Mouse (Mus musculus): ENCODE results near the gene Cdca7. TPM values are rescaled to one million over a fixed set of nuclear protein-coding genes. Genes with fewer than 3 reads are reported as not detected.

Gene Cdca7
- total and polyA plus RNA-seq, 2 experiments from 2014 or later, result 3.2 to 14.5 TPM

DNA sequence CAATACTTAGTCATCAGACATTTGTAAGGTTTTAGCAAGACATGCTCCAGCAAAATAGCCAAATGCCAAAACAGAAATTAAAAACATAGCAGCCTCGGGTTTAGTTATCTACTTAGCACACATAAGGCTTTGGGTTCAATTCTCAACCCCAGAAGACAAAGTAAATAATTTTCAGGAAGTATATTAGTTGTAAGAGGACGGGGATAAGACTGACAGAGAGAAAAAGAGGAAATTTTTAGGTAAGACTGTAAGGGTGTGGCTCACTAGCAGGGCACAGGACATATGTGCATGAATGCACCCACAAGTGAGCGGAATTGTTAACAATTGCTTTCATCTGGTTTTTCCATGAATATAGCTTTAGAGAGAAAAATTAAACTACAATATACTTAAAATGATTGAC, 32.0 kb upstream of the Cdca7 start:
- H3K27ac ChIP-seq (ENCODE audit: low read depth, low read length), result no peak overlapping the region
- H3K4me3 ChIP-seq (ENCODE audit: low read depth, low read length), result no peak overlapping the region
- H3K36me3 ChIP-seq (ENCODE audit: insufficient read depth, low read length), result no peaks in the 10 kb centered on the region
- 86% methylated on average over 3 of the region's 3 CpGs for WGBS
- no peaks in the 10 kb centered on the region for H3K27me3 ChIP-seq (ENCODE audit: insufficient read depth, low read length)
- TF ChIP-seq CTCF (IDR thresholded peaks at IDR 0.05), result no peak
- DNase-seq (ENCODE audit: low spot score) (no peak), ATAC-seq (ENCODE audit: low FRiP score) (no peak)
- no peak overlapping the region for H3K9ac ChIP-seq (replicated peaks; ENCODE audit: low read length, poor library complexity, severe bottlenecking)
- no peaks in the 10 kb centered on the region for H3K9me3 ChIP-seq (ENCODE audit: low read length)
- H3K4me1 ChIP-seq (ENCODE audit: insufficient read depth, low read length), result no peaks in the 10 kb centered on the region
- no peak overlapping the region for H3K4me2 ChIP-seq (ENCODE audit: low read depth, low read length, poor library complexity, severe bottlenecking)

DNA sequence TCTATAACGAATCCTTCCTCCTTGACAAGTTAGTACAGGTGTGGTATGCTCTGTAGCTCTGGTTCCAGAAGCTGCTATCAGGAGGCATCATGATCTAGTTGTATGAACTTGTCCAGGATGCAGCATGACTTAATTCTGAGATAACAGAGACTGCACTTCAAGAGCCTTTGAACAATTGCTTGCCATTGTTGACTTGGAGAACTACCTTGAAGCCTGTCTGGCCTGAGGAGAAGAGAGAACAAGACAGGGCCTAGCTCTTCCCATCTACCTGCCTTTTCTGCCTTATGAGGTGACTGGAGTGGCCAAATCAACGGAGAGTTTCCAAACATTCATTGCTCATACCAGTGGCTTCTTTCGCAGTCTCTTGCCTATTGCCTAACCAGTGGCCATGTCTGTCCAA, 29.9 kb upstream of the Cdca7 start:
- TF ChIP-seq CTCF (IDR thresholded peaks at IDR 0.05), result no peak
- H3K4me1 ChIP-seq (ENCODE audit: insufficient read depth, low read length), result no peaks in the 10 kb centered on the region

DNA sequence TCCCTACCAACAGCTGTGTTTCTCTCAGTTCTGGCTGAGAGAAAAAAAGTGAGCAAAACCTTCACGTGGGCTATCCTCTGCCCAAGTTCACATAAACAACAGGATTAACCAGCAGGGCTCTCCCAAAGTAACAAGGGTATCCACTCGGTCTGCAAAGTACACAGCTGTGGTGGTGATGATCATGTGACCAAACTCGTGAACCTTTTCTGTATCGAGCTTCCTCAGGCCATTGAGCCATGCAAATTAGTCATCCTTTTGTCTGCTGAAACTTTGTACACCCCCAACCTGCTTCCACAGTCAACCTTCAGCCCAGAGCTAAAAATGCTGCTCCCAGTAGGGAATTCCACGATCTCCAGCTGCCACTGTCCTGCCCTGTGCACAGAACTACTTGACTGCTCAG, 29.3 kb upstream of the Cdca7 start:
- Histone ChIP-seq H3K9ac (replicated peaks; ENCODE audit: low read length, poor library complexity, severe bottlenecking) (no peak overlapping the region), H3K4me3 (ENCODE audit: low read depth, low read length) (no peak overlapping the region), H3K27ac (ENCODE audit: low read depth, low read length) (no peak overlapping the region), H3K9me3 (ENCODE audit: low read length) (no peaks in the 10 kb centered on the region), H3K4me1 (ENCODE audit: insufficient read depth, low read length) (no peaks in the 10 kb centered on the region), H3K4me2 (ENCODE audit: low read depth, low read length, poor library complexity, severe bottlenecking) (no peak overlapping the region), H3K36me3 (ENCODE audit: insufficient read depth, low read length) (no peaks in the 10 kb centered on the region), H3K27me3 (ENCODE audit: insufficient read depth, low read length) (no peaks in the 10 kb centered on the region)
- 17% methylated on average over 5 of the region's 5 CpGs for WGBS
- ATAC-seq (ENCODE audit: low FRiP score) (no peak), DNase-seq (ENCODE audit: low spot score) (no peak)
- no peak for TF ChIP-seq CTCF (IDR thresholded peaks at IDR 0.05)

More for the DNA sequence above, 29.9 kb upstream of the Cdca7 start:
- no peak for DNase-seq (ENCODE audit: low spot score)
- Histone ChIP-seq H3K9ac (replicated peaks; ENCODE audit: low read length, poor library complexity, severe bottlenecking) (no peak overlapping the region), H3K27ac (ENCODE audit: low read depth, low read length) (no peak overlapping the region), H3K4me2 (ENCODE audit: low read depth, low read length, poor library complexity, severe bottlenecking) (no peak overlapping the region), H3K4me3 (ENCODE audit: low read depth, low read length) (no peak overlapping the region), H3K27me3 (ENCODE audit: insufficient read depth, low read length) (no peaks in the 10 kb centered on the region), H3K9me3 (ENCODE audit: low read length) (no peaks in the 10 kb centered on the region), H3K36me3 (ENCODE audit: insufficient read depth, low read length) (no peaks in the 10 kb centered on the region)
- no peak for ATAC-seq (ENCODE audit: low FRiP score)
- 92% methylated on average over 3 of the region's 3 CpGs for WGBS

DNA sequence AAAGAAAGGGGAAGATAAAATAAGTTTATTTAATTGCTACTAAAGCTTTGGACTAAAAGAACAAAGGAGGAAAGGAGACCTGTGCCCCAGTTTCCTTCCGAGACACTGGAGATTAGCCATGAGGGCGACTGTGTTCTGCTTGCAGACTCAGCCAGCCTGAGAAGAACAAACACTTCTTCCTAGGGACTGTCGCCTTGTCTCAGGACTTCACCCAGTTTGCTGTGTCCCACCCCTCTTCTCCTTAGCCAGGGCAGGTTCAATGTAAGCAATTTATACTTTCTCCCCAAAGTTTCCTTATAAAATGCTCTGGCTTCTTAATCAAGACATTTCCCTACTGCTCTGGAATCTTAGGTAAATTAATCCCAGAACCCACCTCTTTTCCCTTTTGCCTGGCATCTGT, 22.4 kb upstream of the Cdca7 start:
- Histone ChIP-seq H3K4me2 (ENCODE audit: low read depth, low read length, poor library complexity, severe bottlenecking) (no peak overlapping the region), H3K9me3 (ENCODE audit: low read length) (no peaks in the 10 kb centered on the region), H3K27me3 (ENCODE audit: insufficient read depth, low read length) (no peaks in the 10 kb centered on the region), H3K9ac (replicated peaks; ENCODE audit: low read length, poor library complexity, severe bottlenecking) (no peak overlapping the region), H3K4me1 (ENCODE audit: insufficient read depth, low read length) (no peaks in the 10 kb centered on the region), H3K36me3 (ENCODE audit: insufficient read depth, low read length) (no peaks in the 10 kb centered on the region), H3K27ac (ENCODE audit: low read depth, low read length) (no peak overlapping the region), H3K4me3 (ENCODE audit: low read depth, low read length) (no peak overlapping the region)
- WGBS, result 49% methylated on average over 3 of the region's 3 CpGs
- ATAC-seq (ENCODE audit: low FRiP score) (no peak), DNase-seq (ENCODE audit: low spot score) (no peak)
- TF ChIP-seq CTCF (IDR thresholded peaks at IDR 0.05), result no peak

DNA sequence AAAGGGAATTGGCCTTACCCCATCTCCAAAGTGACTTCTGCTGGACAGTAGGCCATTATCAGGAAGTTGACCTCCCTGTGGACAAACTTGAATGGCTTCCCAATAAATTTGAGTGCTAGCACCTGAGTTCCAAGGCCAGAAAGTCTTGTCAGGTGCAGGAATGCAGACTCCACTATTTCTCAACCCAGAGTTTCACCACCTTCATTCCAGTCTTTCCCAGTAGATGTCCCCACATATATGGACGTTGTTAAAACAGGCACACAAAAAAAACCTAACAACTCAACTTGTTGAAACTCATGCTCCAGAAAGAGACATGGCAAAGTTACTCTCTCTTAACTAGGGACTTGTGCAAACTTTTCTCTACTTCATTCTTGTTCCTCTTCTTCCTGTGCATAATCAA, 19.8 kb upstream of the Cdca7 start:
- no peaks in the 10 kb centered on the region for H3K9me3 ChIP-seq (ENCODE audit: low read length)
- no peak for TF ChIP-seq CTCF (IDR thresholded peaks at IDR 0.05)
- H3K36me3 ChIP-seq (ENCODE audit: insufficient read depth, low read length), result no peaks in the 10 kb centered on the region
- no peaks in the 10 kb centered on the region for H3K27me3 ChIP-seq (ENCODE audit: insufficient read depth, low read length)
- WGBS, result 86% methylated on average over 1 of the region's 1 CpGs
- no peak overlapping the region for H3K4me3 ChIP-seq (ENCODE audit: low read depth, low read length)
- H3K27ac ChIP-seq (ENCODE audit: low read depth, low read length), result no peak overlapping the region
- H3K4me1 ChIP-seq (ENCODE audit: insufficient read depth, low read length), result no peaks in the 10 kb centered on the region
- DNase-seq (ENCODE audit: low spot score) (no peak), ATAC-seq (ENCODE audit: low FRiP score) (no peak)
- no peak overlapping the region for H3K9ac ChIP-seq (replicated peaks; ENCODE audit: low read length, poor library complexity, severe bottlenecking)
- H3K4me2 ChIP-seq (ENCODE audit: low read depth, low read length, poor library complexity, severe bottlenecking), result no peak overlapping the region

DNA sequence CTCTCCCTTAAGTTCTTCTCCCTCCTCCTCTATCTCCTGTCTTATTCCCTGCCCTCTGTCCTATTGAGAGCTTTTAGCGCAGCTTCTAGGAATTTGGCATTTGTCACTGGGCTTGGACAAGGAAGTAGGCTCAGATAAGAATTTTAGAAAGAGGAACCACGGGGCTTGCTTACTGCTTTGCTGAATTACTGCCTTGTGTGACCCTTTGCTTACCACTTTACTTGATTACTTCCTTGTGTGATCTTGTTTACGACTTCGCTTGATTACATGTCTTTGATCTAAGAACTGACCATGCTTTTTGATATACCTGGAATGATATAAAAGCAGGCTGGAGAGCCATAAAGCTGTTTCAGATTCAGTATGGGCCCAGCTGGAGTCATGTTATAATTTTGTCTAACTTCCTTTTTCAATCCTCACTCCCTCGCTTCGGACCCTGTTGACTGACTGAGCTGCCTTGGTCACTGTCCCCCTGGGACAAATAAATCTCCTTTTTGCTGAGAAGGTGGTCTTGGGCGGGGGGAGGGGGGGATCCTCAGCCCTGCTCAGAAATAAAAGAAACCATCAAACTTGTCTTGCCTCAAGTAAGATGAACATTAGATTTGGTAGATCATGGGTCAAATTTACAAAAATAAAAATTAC, 11.5 kb upstream of the Cdca7 start:
- TF ChIP-seq CTCF (IDR thresholded peaks at IDR 0.05), result no peak
- 83% methylated on average over 7 of the region's 7 CpGs for WGBS
- no peaks in the 10 kb centered on the region for H3K9me3 ChIP-seq (ENCODE audit: low read length)
- H3K9ac ChIP-seq (replicated peaks; ENCODE audit: low read length, poor library complexity, severe bottlenecking), result no peak overlapping the region
- ATAC-seq (ENCODE audit: low FRiP score), result no peak
- H3K4me3 ChIP-seq (ENCODE audit: low read depth, low read length), result no peak overlapping the region
- no peaks in the 10 kb centered on the region for H3K27me3 ChIP-seq (ENCODE audit: insufficient read depth, low read length)
- no peak overlapping the region for H3K4me2 ChIP-seq (ENCODE audit: low read depth, low read length, poor library complexity, severe bottlenecking)
- DNase-seq (ENCODE audit: low spot score), result no peak
- no peaks in the 10 kb centered on the region for H3K4me1 ChIP-seq (ENCODE audit: insufficient read depth, low read length)
- H3K27ac ChIP-seq (ENCODE audit: low read depth, low read length), result no peak overlapping the region
- no peaks in the 10 kb centered on the region for H3K36me3 ChIP-seq (ENCODE audit: insufficient read depth, low read length)
